Mouse (Mus musculus): Measurements from ENCODE around the gene Mob3b. TPM values are rescaled to one million over a fixed set of nuclear protein-coding genes. Genes with fewer than 3 reads are reported as not detected.
"Not testable (repeated sequence)": the region's sequence is repeated elsewhere in the genome, so short reads cannot be mapped to it uniquely, and the experiment has no call there.

Mob3b gene
- polyA plus RNA-seq, 1 experiment: 6.7 TPM

- 55% methylated on average over 4 of the region's 4 CpGs for WGBS
- DNase-seq (ENCODE audit: low read depth, low spot score): no peak
Observed at GRCm38 (mm10) chr4:34984377-34984776, 172.9 kb downstream of the Mob3b start.

- 83% methylated on average over 6 of the region's 6 CpGs for WGBS
- DNase-seq (ENCODE audit: low read depth, low spot score): no peak
Observed at GRCm38 (mm10) chr4:34983511-34983910, 173.8 kb downstream of the Mob3b start.

GRCm38 (mm10) chr4:34981301-34982172 is 175.7 kb downstream of the Mob3b start:
- 88% methylated on average over 8 of the region's 8 CpGs for WGBS
- no peak for DNase-seq (ENCODE audit: low read depth, low spot score)

- 77% methylated on average over 8 of the region's 8 CpGs for WGBS
- no peak for DNase-seq (ENCODE audit: low read depth, low spot score)
Observed at GRCm38 (mm10) chr4:34980461-34981039, 176.7 kb downstream of the Mob3b start.

GRCm38 (mm10) chr4:34976916-34977702 is 180.2 kb downstream of the Mob3b start:
- DNase-seq (ENCODE audit: low read depth, low spot score): no peak
- 81% methylated on average over 4 of the region's 4 CpGs for WGBS

GRCm38 (mm10) chr4:34976331-34976778 is 180.9 kb downstream of the Mob3b start:
- no peak for DNase-seq (ENCODE audit: low read depth, low spot score)
- WGBS: 76% methylated on average over 13 of the region's 13 CpGs

- WGBS: 82% methylated on average over 5 of the region's 5 CpGs
- no peak for DNase-seq (ENCODE audit: low read depth, low spot score)
Observed at GRCm38 (mm10) chr4:34974795-34975194, 182.5 kb downstream of the Mob3b start.

- WGBS: 87% methylated on average over 6 of the region's 6 CpGs
- DNase-seq (ENCODE audit: low read depth, low spot score): no peak
Observed at GRCm38 (mm10) chr4:34967541-34967940, 189.7 kb downstream of the Mob3b start.

GRCm38 (mm10) chr4:34966336-34966957 is 190.8 kb downstream of the Mob3b start:
- WGBS: 56% methylated on average over 8 of the region's 8 CpGs
- no peak for DNase-seq (ENCODE audit: low read depth, low spot score)

GRCm38 (mm10) chr4:34964906-34965305 is 192.4 kb downstream of the Mob3b start:
- WGBS: 52% methylated on average over 10 of the region's 10 CpGs
- DNase-seq (ENCODE audit: low read depth, low spot score): no peak

GRCm38 (mm10) chr4:34963999-34964398 is 193.3 kb downstream of the Mob3b start:
- DNase-seq (ENCODE audit: low read depth, low spot score): no peak
- WGBS: 88% methylated on average over 13 of the region's 13 CpGs

- no peak for DNase-seq (ENCODE audit: low read depth, low spot score)
- 72% methylated on average over 15 of the region's 15 CpGs for WGBS
Observed at GRCm38 (mm10) chr4:34960781-34961560, 196.3 kb downstream of the Mob3b start.

- WGBS: 72% methylated on average over 6 of the region's 6 CpGs
- DNase-seq (ENCODE audit: low read depth, low spot score): no peak
Observed at GRCm38 (mm10) chr4:34959477-34959876, 197.8 kb downstream of the Mob3b start.

- 37% methylated on average over 12 of the region's 12 CpGs for WGBS
- peak; percentile 21 for DNase-seq (ENCODE audit: low read depth, low spot score)
Observed at GRCm38 (mm10) chr4:34958155-34959028, 198.9 kb downstream of the Mob3b start.

- WGBS: 90% methylated on average over 10 of the region's 10 CpGs
Observed at GRCm38 (mm10) chr4:34953716-34954115, 203.6 kb downstream of the Mob3b start.

GRCm38 (mm10) chr4:34947181-34947580 is 210.1 kb downstream of the Mob3b start:
- DNase-seq (ENCODE audit: low read depth, low spot score): no peak

More at GRCm38 (mm10) chr4:34953716-34954115, 203.6 kb downstream of the Mob3b start:
- DNase-seq (ENCODE audit: low read depth, low spot score): no peak

GRCm38 (mm10) chr4:34941046-34941445 is 216.2 kb downstream of the Mob3b start:
- DNase-seq (ENCODE audit: low read depth, low spot score): no peak
- 94% methylated on average over 25 of the region's 25 CpGs for WGBS

- 62% methylated on average over 7 of the region's 7 CpGs for WGBS
Observed at GRCm38 (mm10) chr4:34928386-34928785, 228.9 kb downstream of the Mob3b start.

More at GRCm38 (mm10) chr4:34928386-34928785, 228.9 kb downstream of the Mob3b start:
- DNase-seq (ENCODE audit: low read depth, low spot score): not testable (repeated sequence)

Measured in large intestine, adult 2 months (tissue).